Mouse (Mus musculus) CH12.LX (cell line): ENCODE measurements around the gene Gm17545.

Experiments used
- CTCF ChIP-seq, 2 experiments: IDR thresholded peaks in 1 of 2; conservative IDR thresholded peaks in 1 of 2; 2 replicates each; pipeline ENCODE4 v1.5.1; 2011 to 2012; ENCODE audit warnings: low read depth in 2 of 2, low read length in 2 of 2, improper control_type of control experiment in 1 of 2, inconsistent platforms in 1 of 2, mild to moderate bottlenecking in 1 of 2, moderate library complexity in 1 of 2
- EP300 ChIP-seq: IDR thresholded peaks from 2 replicates; pipeline ENCODE4 v1.6.1; 2011; ENCODE audit warnings: low read length, improper control_type of control experiment
- ETS1 ChIP-seq: conservative IDR thresholded peaks from 2 replicates; pipeline ENCODE4 v1.6.1; 2012; ENCODE audit warnings: low read depth, mild to moderate bottlenecking, inconsistent platforms, low read length, improper control_type of control experiment, moderate library complexity
- MAX ChIP-seq: IDR thresholded peaks from 2 replicates; pipeline ENCODE4 v1.6.1; 2011; ENCODE audit warnings: low read length, improper control_type of control experiment
- MXI1 ChIP-seq: IDR thresholded peaks from 2 replicates; pipeline ENCODE4 v1.6.1; 2011; ENCODE audit warnings: mild to moderate bottlenecking, low read depth, low read length, improper control_type of control experiment
- POLR2A ChIP-seq: IDR thresholded peaks from 2 replicates; pipeline ENCODE4 v1.6.1; 2011; ENCODE audit warnings: low read depth, mild to moderate bottlenecking, improper control_type of control experiment, low read length
- USF2 ChIP-seq: conservative IDR thresholded peaks from 2 replicates; pipeline ENCODE4 v1.6.1; 2011; ENCODE audit warnings: low read depth, low read length, improper control_type of control experiment

DNA sequence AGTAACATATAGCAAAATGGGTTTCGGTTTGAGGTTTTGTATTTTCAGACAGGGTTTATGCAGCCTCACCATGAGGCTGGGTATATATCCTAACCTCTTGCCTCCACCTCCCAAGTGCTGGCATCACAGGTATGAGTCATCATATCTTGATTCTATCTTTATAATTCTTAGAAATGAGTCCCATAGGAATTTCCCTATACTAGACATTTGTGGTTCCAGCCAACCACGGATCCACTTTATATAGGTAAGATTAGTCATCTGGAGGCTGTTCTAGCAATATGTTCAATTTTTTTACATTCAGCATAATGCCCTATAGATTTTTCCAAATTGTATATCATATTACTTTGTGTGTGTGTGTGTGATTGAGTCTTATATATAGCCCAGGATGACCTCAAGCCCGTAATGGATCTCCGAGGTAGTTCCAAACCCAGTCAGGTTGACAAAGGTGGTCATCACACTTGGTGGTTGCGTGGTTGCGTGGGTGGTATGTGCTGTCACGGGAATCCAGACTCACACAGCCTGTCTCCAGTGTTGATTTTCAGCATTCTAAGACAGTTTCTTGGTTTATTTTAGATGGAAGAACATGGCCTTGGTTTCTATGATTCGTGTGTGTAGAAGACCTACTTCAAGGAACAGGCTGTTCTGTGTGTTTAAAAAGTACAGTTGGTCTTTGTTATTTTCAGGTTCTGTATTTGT lies 29.9 kb downstream of the Gm17545 start:
- no peak for TF ChIP-seq CTCF (conservative IDR thresholded peaks at IDR 0.05 in 1 of 2, IDR thresholded peaks at IDR 0.05 in 1 of 2; ENCODE audit: low read depth in 2 of 2, low read length in 2 of 2)
- TF ChIP-seq EP300, result no peak
- no peak for TF ChIP-seq USF2
- no peak for TF ChIP-seq MXI1
- TF ChIP-seq ETS1, result no peak
- TF ChIP-seq MAX, result no peak
- TF ChIP-seq POLR2A, result no peak
